Mouse (Mus musculus) c-Kit-positive CD71-positive TER-119-negative erythroid progenitor cells, embryonic 14.5 days (primary cell): Measurements from ENCODE around the gene Cep290.
A peak's percentile ranks its signal among the peaks of the same experiment; 100 is the strongest.
"Not testable (repeated sequence)": the region's sequence is repeated elsewhere in the genome, so short reads cannot be mapped to it uniquely, and the experiment has no call there.

ENCODE experiments used
- DNase-seq: peaks from one replicate; pipeline ENCODE4 v3.0.0-alpha.2; 2013; ENCODE audit warnings: low read depth

Gene Cep290

GRCm38 (mm10) chr10:100487097-100487978, at the start of gene Cep290, which contains the start of gene Tmtc3:
Cep290 (plus strand) TSS chr10:100487558.
Tmtc3 (minus strand) TSS chr10:100487350.
- peak; percentile 93 for DNase-seq

- DNase-seq, result no peak
Observed at GRCm38 (mm10) chr10:100449394-100449793, 38.0 kb upstream of the Cep290 start.

GRCm38 (mm10) chr10:100460515-100460914, 26.8 kb upstream of the Cep290 start:
- no peak for DNase-seq

- DNase-seq, result no peak
Observed at GRCm38 (mm10) chr10:100475040-100475439, 12.3 kb upstream of the Cep290 start.

GRCm38 (mm10) chr10:100479538-100479937, 7.8 kb upstream of the Cep290 start:
- DNase-seq, result no peak

GRCm38 (mm10) chr10:100486701-100487096, 659 bp upstream of the Cep290 start:
- no peak for DNase-seq

GRCm38 (mm10) chr10:100491916-100492315, 4.6 kb downstream of the Cep290 start:
- DNase-seq, result no peak

DNA sequence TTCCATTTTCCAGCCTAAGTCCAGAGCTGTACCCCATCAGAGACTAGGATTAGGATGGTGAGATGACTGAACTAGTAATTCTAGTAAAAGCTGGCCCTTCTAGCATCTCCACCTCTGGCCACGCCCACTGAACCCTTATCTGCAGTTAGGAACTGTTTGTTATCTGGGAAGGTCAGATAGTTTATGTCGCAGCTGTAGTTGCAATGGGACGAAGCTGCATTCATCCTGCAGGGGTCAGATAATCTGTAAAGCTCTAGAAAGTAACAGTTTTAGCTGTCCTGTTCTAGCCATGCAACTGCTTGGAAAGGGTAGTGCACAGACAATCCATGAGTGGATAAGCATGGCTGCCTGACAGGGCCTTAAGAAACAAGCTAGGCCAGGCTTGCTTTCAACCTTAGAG, 11.0 kb downstream of the Cep290 start:
- peak; percentile 93 for DNase-seq

- DNase-seq, result no peak
Observed at GRCm38 (mm10) chr10:100508170-100508569, 20.8 kb downstream of the Cep290 start.

DNA sequence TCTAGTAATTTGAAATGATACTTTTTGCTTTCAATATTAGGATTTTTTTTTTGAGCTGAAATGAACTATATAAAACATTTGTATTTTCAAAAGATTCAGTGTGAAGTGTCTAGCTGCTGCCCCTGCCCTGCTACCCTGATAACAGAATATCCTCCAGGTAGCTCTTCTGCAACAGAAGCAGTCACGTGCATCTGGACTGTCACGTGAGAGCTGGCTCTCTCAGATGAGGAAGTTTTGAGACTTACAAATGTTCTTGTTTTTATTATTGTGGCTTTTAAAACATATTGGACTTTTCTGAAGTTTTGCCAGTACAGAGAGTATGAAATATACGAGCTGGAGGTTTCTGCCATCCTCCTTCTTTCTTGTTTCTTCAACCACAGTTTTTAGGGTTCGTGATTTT, 34.3 kb downstream of the Cep290 start:
- no peak for DNase-seq

- no peak for DNase-seq
Observed at GRCm38 (mm10) chr10:100522330-100522729, 35.0 kb downstream of the Cep290 start.

- DNase-seq, result peak; percentile 54
Observed at GRCm38 (mm10) chr10:100524499-100525390, 37.4 kb downstream of the Cep290 start.

DNA sequence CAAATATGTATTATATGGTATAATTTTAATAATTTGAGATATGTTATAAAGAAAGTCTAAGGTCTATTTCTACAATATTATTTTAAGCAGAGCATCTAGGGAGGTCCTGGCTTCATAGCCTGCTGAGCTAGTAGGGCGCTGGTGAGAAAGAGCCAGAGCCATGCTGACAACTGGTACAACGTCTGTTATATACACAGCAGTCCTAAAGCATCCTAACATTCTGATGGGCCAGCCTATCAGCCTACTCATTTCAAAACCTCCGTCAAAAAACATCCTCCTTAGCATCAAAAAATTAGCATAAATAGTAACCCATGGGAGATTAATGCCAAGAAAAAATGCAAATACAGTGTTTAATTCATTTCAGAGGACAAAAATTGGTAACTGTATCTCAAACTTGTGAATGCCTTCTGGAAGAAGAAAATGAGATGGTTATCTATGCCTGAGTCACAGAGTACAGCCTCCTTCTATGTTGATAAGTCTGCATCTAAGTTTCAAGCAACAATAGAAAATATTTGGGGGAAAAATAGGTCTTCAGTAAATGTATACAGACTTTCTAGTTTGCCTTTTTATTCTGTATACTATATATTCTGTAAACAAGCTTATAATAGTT, 69.3 kb downstream of the Cep290 start:
- DNase-seq, result no peak

DNA sequence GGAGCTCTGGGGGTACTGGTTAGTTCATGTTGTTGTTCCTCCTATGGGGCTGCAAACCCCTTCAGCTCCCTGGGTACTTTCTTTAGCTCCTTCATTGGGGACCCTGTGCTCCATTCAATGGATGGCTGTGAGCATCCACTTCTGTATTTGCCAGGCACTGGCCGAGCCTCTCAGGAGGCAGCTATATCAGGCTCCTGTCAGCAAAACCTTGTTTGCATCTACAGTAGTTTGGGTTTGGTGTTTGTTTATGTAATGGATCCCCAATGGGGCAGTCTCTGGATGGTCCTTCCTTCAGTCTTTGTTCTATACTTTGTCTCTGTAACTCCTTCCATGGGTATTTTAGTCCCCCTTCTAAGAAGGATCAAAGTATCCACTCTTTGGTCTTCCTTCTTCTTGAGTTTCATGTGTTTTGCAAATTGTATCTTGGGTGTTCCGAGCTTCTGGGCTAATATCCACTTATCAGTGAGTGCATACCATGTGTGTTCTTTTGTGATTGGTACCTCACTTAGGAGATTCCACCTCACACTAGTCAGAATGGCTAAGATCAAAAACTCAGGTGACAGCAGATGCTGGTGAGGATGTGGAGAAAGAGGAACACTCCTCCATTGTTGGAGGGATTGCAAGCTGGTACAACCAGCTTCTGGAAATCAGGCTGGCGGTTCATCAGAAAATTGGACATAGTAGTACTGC, 73.0 kb downstream of the Cep290 start:
- DNase-seq, result not testable (repeated sequence)

- DNase-seq, result no peak
Observed at GRCm38 (mm10) chr10:100564112-100564511, 76.8 kb downstream of the Cep290 start.

GRCm38 (mm10) chr10:100571707-100572106, 84.3 kb downstream of the Cep290 start:
- peak; percentile 36 for DNase-seq

GRCm38 (mm10) chr10:100574505-100575149, 87.3 kb downstream of the Cep290 start:
- DNase-seq, result peak; percentile 53

DNA sequence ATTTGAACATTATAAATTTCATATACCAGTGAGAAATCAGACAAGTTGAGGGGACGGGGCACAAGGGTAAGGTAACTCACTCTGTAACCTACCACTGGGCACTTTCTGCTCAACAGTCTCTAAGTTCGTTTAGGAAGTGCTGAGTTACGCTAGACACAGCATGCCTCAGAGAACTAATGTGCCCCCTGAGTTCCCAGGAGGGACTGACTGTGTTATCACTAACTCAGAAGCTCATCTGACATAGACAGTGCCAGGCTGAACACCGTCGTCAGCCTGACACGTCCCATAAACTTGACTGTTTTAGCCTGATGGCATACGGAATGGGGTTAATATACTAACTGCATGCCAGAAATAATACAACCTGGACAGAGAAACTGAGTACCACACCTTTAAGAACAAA, 87.9 kb downstream of the Cep290 start:
- DNase-seq, result no peak

- no peak for DNase-seq
Observed at GRCm38 (mm10) chr10:100584178-100584577, 96.8 kb downstream of the Cep290 start.

DNA sequence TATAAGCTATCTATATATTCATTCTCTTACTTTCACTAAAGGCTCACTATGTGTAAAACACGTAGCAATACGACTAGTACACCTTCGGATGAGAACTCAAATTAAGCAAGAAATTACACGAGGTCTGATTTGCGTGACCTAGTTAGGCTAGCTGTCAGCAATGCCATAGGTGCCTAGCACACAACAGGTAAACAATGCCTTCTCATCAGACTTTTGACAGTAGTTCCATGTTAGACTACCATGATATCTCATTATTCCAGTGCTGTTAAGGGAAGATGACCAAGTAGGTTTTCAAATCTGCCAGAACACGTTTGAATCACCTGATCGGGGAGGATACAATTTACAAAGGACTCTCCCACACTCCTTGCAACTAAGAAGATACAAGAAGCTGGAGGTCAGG, 101.2 kb downstream of the Cep290 start:
- no peak for DNase-seq

DNA sequence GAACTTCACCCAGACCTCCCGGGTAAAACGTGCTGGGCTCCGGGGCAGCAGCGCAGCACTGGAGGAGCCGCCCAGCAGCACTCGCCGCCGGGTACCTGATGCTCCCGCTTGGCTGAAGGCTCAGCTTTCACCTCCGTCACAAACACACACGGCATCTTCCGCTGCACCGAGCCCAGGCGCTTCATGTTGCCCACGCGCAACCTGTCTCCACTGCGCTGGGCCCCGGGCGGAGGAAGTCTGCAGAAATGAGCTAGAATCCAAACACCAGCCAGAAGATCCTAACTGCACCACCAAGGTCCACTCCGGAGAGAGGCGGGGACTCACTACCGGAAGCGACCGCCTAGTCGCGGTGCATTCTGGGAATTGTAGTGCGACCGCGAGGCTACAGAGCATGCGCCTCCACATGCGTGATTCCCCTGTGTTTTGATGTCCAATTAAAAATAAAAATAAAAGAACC, 101.6 kb downstream of the Cep290 start:
- DNase-seq, result peak; percentile 87
